Mouse (Mus musculus): ENCODE measurements around the gene Glipr1l2.
"Not testable (repeated sequence)": the region's sequence is repeated elsewhere in the genome, so short reads cannot be mapped to it uniquely, and the experiment has no call there.

Glipr1l2 gene

GRCm38 (mm10) chr10:112083157-112083556 lies at the start of gene Glipr1l2:
Gene Glipr1l2, plus strand, starts transcription at chr10:112083354.
- DNase-seq: no peak

GRCm38 (mm10) chr10:112043523-112043922 lies 39.6 kb upstream of the Glipr1l2 start:
- not testable (repeated sequence) for DNase-seq

- not testable (repeated sequence) for DNase-seq
Measured at GRCm38 (mm10) chr10:112044283-112044682, 38.9 kb upstream of the Glipr1l2 start.

GRCm38 (mm10) chr10:112051220-112051619 lies 31.9 kb upstream of the Glipr1l2 start:
- DNase-seq: no peak

GRCm38 (mm10) chr10:112051956-112052355 lies 31.2 kb upstream of the Glipr1l2 start:
- not testable (repeated sequence) for DNase-seq

GRCm38 (mm10) chr10:112059702-112060582 lies 23.2 kb upstream of the Glipr1l2 start, which contains the start of gene Glipr1l1:
Gene Glipr1l1, plus strand, starts transcription at chr10:112060189.
- DNase-seq: no peak

GRCm38 (mm10) chr10:112060583-112060934 lies 22.6 kb upstream of the Glipr1l2 start:
- not testable (repeated sequence) for DNase-seq

- no peak for DNase-seq
Measured at GRCm38 (mm10) chr10:112080044-112080443, 3.1 kb upstream of the Glipr1l2 start.

GRCm38 (mm10) chr10:112105785-112106184 lies 22.6 kb downstream of the Glipr1l2 start:
- peak in 1 of 2 experiments; percentile 8 for DNase-seq

GRCm38 (mm10) chr10:112110401-112110800 lies 27.2 kb downstream of the Glipr1l2 start:
- no peak for DNase-seq

GRCm38 (mm10) chr10:112125090-112125489 lies 41.9 kb downstream of the Glipr1l2 start:
- not testable (repeated sequence) for DNase-seq

GRCm38 (mm10) chr10:112127682-112128230 lies 44.6 kb downstream of the Glipr1l2 start:
- not testable (repeated sequence) for DNase-seq

- DNase-seq: no peak
Measured at GRCm38 (mm10) chr10:112132194-112132593, 49.0 kb downstream of the Glipr1l2 start.

- no peak for DNase-seq
Measured at GRCm38 (mm10) chr10:112138050-112138870, 55.1 kb downstream of the Glipr1l2 start.

- DNase-seq: no peak
Measured at GRCm38 (mm10) chr10:112138871-112139430, 55.8 kb downstream of the Glipr1l2 start.

GRCm38 (mm10) chr10:112139834-112140233 lies 56.7 kb downstream of the Glipr1l2 start:
- no peak for DNase-seq
